Mouse (Mus musculus) heart, adult 2 months (tissue): ENCODE measurements around the gene Cd96. TPM values are rescaled to one million over a fixed set of nuclear protein-coding genes. Genes with fewer than 3 reads are reported as not detected.

ENCODE experiments used
- DNase-seq, 2 experiments: peaks; one replicate each; pipeline ENCODE4 v3.0.0; 2021
- H3K27ac ChIP-seq: fragments of 200-600 bp; 2 replicates; pipeline ENCODE4 v1.8.1; 2022
- H3K27me3 ChIP-seq: fragments of 200-500 bp; 2 replicates; pipeline ENCODE4 v1.6.1; 2012; ENCODE audit warnings: mild to moderate bottlenecking, low read length, inconsistent platforms, mixed read lengths; ENCODE audit not compliant: control insufficient read depth, insufficient read depth
- H3K36me3 ChIP-seq: fragments of 200-500 bp; 2 replicates; pipeline ENCODE4 v1.6.1; 2012; ENCODE audit warnings: low read length, inconsistent platforms; ENCODE audit not compliant: control insufficient read depth, insufficient read depth
- H3K4me1 ChIP-seq: fragments of 200-500 bp; 2 replicates; pipeline ENCODE4 v1.6.1; 2011; ENCODE audit warnings: low read length; ENCODE audit not compliant: control insufficient read depth, insufficient read depth
- H3K4me3 ChIP-seq: fragments of 200-600 bp; 2 replicates; pipeline ENCODE4 v1.8.1; 2022
- H3K79me2 ChIP-seq: fragments of 200-500 bp; replicated peaks from 2 replicates; pipeline ENCODE4 v1.6.1; 2012; ENCODE audit warnings: mild to moderate bottlenecking, inconsistent platforms, low read length, moderate library complexity, mixed read lengths; ENCODE audit not compliant: control insufficient read depth, insufficient read depth
- H3K9ac ChIP-seq: fragments of 200-500 bp; 2 replicates; pipeline ENCODE4 v1.6.1; 2012; ENCODE audit warnings: low read depth, mild to moderate bottlenecking, control low read depth, inconsistent platforms, low read length, mixed read lengths
- CTCF ChIP-seq: fragments of 200-600 bp; IDR thresholded peaks from 2 replicates; pipeline ENCODE4 v1.8.1; 2022; ENCODE audit warnings: antibody characterized with exemption, mild to moderate bottlenecking, moderate library complexity
- EP300 ChIP-seq: fragments of 200-500 bp; IDR thresholded peaks from 2 replicates; pipeline ENCODE4 v1.6.1; 2011; ENCODE audit warnings: low read depth, low read length, control low read depth; ENCODE audit not compliant: insufficient read depth
- POLR2A ChIP-seq: fragments of 200-500 bp; IDR thresholded peaks from 2 replicates; pipeline ENCODE4 v1.6.1; 2011; ENCODE audit warnings: mild to moderate bottlenecking, low read depth, low read length, control low read depth; ENCODE audit not compliant: insufficient read depth
- WGBS: fragments of 180-500 bp; shearing (Covaris S2); methylation state at CpG from one replicate; pipeline ENCODE4 v1.1.7; 2018; 5-methylcytosine and 5-hydroxymethylcytosine counted together
- intact Hi-C: fragments of 180-260 bp; cut with DNase I; formaldehyde crosslinking; loops from one replicate; pipeline ENCODE4 v1.15.1; 2025
- polyA plus RNA-seq: library from polyadenylated mRNA; depleted of rRNA; stranded (reverse); fragments of >200 nt; gene quantifications from 2 replicates; pipeline ENCODE4 v1.2.3, GENCODE M21; 2012
- total RNA-seq, 2 experiments: library from RNA; stranded (reverse); gene quantifications; 2 replicates each; pipeline ENCODE4 v1.2.3; 2021

Cd96 gene
- total and polyA plus RNA-seq, 3 experiments = 0.18 TPM; not detected in 2

DNA sequence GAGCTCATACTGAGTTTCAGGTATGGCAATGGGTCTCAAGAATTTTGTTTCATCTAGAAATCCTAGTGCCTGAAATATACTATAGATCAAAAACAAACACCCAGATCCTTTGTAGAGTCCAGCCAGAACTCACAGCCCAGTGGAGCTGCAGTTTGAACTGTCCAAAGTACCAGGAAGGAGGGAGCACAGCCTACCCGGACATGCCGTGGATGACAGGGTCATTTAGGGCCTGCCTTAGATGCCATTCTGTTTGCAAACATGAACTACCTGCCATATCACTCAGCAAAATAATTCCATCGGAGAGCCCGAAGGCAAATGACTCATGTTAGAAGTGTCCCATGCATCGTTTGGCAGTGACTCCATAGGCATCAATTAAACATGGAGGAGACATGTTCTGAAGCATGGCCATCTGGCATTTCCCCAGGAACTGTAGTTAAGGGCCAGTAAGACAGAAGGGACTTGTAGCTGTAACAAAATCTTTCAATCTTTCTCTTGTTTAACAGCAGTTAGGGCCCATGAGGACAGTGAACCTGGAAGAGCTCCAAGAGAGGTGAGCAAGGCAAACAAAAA, 111.9 kb downstream of the Cd96 start:
- WGBS = 78% methylated on average over 5 of the region's 5 CpGs

DNA sequence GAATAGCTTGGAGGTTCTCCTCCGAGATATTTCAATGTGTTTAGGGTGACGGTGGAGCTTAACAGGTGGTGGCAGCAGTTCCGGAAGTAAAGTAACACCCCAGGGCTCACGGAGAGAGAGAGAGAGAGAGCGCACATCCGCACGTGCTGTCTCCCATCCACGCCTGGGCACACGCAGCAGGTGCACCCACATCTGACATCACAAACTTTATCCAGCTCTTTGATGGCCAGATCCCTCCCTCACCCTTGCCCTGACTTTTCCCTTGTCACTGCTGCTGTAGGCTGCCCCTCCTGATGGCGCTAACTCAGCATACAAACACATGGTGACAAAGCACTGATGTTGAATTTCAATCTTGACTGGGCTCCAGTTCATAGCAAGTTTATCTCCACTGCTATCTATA, 113.8 kb downstream of the Cd96 start:
- WGBS = 86% methylated on average over 10 of the region's 10 CpGs
- H3K27ac ChIP-seq = no peak overlapping the region
- peaks cover 2% of the 10 kb centered on the region for H3K4me1 ChIP-seq
- intact Hi-C loops = no loop called here
- H3K4me3 ChIP-seq = no peak overlapping the region
- H3K27me3 ChIP-seq = no peaks in the 10 kb centered on the region
- H3K36me3 ChIP-seq = no peaks in the 10 kb centered on the region
- TF ChIP-seq POLR2A (no peak), EP300 (no peak), CTCF (no peak)
- H3K9ac ChIP-seq = no peak overlapping the region
- H3K79me2 ChIP-seq = no peaks in the 10 kb centered on the region
- DNase-seq = no peak

More for the DNA sequence above, 111.9 kb downstream of the Cd96 start:
- intact Hi-C loops = no loop called here
- H3K4me3 ChIP-seq = no peak overlapping the region
- peaks cover 2% of the 10 kb centered on the region for H3K4me1 ChIP-seq
- TF ChIP-seq CTCF (no peak), POLR2A (no peak), EP300 (no peak)
- no peaks in the 10 kb centered on the region for H3K27me3 ChIP-seq
- no peak overlapping the region for H3K9ac ChIP-seq
- no peak overlapping the region for H3K27ac ChIP-seq
- H3K79me2 ChIP-seq = no peaks in the 10 kb centered on the region
- H3K36me3 ChIP-seq = no peaks in the 10 kb centered on the region
- no peak for DNase-seq

DNA sequence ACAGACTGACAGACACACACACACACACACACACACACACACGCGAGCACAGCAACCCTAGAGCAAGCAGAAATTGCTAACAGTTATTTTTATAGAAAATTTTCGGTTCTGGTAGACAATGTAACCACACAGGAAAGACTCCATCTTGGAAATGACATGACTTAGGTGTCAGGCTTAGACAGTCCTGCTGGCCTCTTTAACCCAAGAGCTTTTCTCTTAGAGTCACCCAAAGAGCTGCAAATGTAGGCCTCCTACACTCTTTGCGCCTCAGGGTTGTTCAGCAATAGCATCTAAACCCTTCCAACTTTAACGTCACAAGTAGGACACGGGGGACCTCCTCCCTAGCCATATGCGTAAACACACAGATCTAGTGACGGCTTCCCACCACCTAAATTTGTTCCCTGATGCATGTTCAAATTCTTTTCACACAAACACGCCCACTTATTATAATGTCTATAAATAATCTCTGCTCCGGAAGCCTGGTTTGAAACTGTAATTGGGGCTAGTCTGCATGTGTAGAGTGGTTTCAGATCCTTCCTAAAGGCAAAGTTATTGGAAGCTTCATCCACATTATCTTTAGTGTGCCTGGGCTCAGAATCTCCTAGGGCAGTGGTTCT, 118.4 kb downstream of the Cd96 start:
- TF ChIP-seq EP300 = no peak
- TF ChIP-seq POLR2A = no peak
- no peak for TF ChIP-seq CTCF
- Histone ChIP-seq H3K9ac (no peak overlapping the region), H3K27me3 (no peaks in the 10 kb centered on the region), H3K4me3 (no peak overlapping the region), H3K4me1 (no peaks in the 10 kb centered on the region), H3K79me2 (no peaks in the 10 kb centered on the region), H3K36me3 (no peaks in the 10 kb centered on the region), H3K27ac (no peak overlapping the region)
- intact Hi-C loops = no loop called here
- 77% methylated on average over 10 of the region's 10 CpGs for WGBS
- DNase-seq = no peak

DNA sequence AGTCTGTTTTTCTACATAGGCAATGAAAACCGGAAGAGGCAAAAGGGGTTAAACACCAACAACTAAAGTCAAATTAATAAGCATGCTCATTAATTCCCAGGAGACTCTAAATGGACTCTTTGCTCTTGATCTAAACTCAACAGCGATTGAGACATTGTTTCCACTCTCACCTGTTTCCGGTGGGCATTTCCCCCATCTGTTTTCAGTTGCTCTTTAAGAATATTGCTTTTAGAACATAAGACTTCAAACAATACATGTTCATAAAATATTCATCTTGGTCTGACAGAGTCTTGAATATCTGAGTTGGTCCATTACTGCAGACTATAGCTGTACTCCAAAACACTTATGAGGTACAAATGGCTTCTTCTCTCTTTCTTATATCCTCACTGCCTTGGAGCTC, 119.1 kb downstream of the Cd96 start:
- TF ChIP-seq POLR2A = no peak
- no peak for TF ChIP-seq CTCF
- no peak for TF ChIP-seq EP300
- Histone ChIP-seq H3K27ac (no peak overlapping the region), H3K4me1 (no peaks in the 10 kb centered on the region), H3K36me3 (no peaks in the 10 kb centered on the region), H3K27me3 (no peaks in the 10 kb centered on the region), H3K79me2 (no peaks in the 10 kb centered on the region), H3K4me3 (no peak overlapping the region), H3K9ac (no peak overlapping the region)
- WGBS = 69% methylated on average over 3 of the region's 3 CpGs
- intact Hi-C loops = no loop called here
- no peak for DNase-seq

DNA sequence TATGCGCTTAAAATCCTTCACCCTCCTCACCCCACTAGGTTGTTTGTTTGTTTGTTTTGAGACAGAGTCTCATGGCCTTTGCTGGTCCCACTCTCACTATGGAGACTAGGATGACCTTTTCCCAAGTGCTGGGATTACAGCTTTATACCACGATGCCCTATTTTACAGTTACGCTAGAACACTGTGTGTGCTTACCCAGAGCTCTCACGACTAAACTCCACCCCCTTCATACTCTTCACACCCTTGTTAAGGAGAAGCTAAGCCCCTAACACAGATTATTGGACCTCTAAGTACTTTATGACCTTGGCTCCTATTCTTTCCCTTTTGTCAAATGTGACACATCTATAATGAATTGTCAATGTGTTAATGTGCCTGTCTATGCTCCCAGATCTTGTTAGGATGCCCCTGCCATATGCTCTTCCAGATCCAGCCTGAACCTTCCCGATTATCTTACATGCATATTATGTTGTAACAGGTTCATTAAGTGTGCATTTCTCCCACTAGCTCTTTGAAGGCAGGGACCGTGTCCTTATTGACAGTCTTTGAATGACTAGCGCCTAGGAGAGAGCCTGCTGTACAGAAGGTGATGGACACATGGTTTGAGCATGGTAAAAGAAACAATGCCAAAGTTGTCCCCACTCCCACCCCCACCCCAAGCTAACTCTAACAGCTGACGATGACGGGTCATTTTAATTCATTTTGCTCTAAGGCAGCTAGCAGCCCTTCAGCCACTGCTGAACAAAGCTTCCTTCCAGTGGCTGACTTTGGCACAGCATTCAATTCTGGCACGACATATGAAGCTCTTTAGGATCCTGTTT, 120.5 kb downstream of the Cd96 start:
- no peak for DNase-seq
- intact Hi-C loops = no loop called here
- no peak overlapping the region for H3K4me3 ChIP-seq
- no peaks in the 10 kb centered on the region for H3K79me2 ChIP-seq
- no peak overlapping the region for H3K27ac ChIP-seq
- no peak overlapping the region for H3K9ac ChIP-seq
- WGBS = 76% methylated on average over 10 of the region's 10 CpGs
- H3K27me3 ChIP-seq = no peaks in the 10 kb centered on the region
- H3K36me3 ChIP-seq = no peaks in the 10 kb centered on the region
- no peak for TF ChIP-seq POLR2A
- no peak for TF ChIP-seq EP300
- no peak for TF ChIP-seq CTCF
- H3K4me1 ChIP-seq = no peaks in the 10 kb centered on the region

DNA sequence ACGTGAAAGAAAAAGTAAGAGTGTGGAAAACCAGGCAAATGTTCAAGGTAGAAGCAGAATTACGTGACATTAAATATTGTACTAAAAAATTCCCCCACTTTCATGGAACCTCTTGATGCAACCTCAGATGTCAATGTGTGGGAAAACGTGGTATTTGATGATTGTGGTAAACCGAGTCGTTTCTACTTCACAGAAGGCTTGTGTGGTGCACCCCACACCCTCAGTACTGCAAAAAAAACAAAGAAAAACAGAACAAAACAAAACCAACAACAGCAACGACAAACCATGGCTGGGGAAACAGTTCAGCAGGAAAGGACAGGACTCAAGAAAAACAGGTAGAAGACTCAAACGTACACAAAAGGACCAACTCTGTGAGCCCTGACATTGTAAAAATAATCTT, 121.8 kb downstream of the Cd96 start:
- no peaks in the 10 kb centered on the region for H3K4me1 ChIP-seq
- intact Hi-C loops = no loop called here
- no peaks in the 10 kb centered on the region for H3K27me3 ChIP-seq
- WGBS = 79% methylated on average over 7 of the region's 7 CpGs
- no peaks in the 10 kb centered on the region for H3K79me2 ChIP-seq
- DNase-seq = no peak
- no peak overlapping the region for H3K4me3 ChIP-seq
- no peaks in the 10 kb centered on the region for H3K36me3 ChIP-seq
- TF ChIP-seq EP300 = no peak
- no peak for TF ChIP-seq POLR2A
- TF ChIP-seq CTCF = no peak
- H3K9ac ChIP-seq = no peak overlapping the region
- H3K27ac ChIP-seq = no peak overlapping the region
